17 mouse cellular contexts compared by ENCODE assay signal in the genomic region with DNA sequence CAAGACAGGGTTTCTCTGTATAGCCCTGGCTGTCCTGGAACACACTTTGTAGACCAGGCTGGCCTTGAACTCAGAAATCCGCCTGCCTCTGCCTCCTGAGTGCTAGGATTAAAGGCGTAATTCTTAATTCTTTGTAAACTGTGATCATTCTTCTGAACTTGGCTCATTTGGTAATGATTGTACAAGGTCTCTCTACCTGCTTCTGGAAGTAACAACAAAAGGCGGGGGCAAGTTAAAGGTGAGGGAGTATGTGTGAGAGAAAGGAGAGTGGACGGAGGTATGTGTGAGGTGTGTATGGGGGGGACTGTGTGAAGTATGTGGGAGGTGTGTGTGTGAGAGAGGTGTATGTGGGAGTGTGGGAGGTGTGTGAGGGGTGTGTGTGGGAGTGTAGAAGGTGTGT. TPM values are rescaled to one million over a fixed set of nuclear protein-coding genes. Genes with fewer than 3 reads are reported as not detected.
"Had no signal": no experiment of that assay in that cellular context is flagged by ENCODE, and none has a peak within 500 bp of the region (broad histone marks: within the 10 kb centered on the region; RNA-seq: fewer than 3 reads in every experiment).

No protein-coding gene starts in this region.

- H3K4me3 ChIP-seq: lung, embryonic 15.5 days; megakaryocyte, embryonic 14.5 days; midbrain, embryonic 13.5 days; midbrain, embryonic 15.5 days; neural tube, embryonic 12.5 days; stomach, embryonic 15.5 days had no signal

- H3K4me2 ChIP-seq: lung, embryonic 15.5 days; midbrain, embryonic 11.5 days; midbrain, embryonic 13.5 days; midbrain, embryonic 15.5 days; neural tube, embryonic 12.5 days; stomach, embryonic 15.5 days had no signal

- H3K9ac ChIP-seq: liver, postnatal 0 days; lung, embryonic 15.5 days; midbrain, embryonic 13.5 days; midbrain, embryonic 15.5 days; neural tube, embryonic 12.5 days; stomach, embryonic 15.5 days had no signal

- ATAC-seq: liver, postnatal 0 days; lung, postnatal 0 days; midbrain, embryonic 13.5 days; midbrain, embryonic 15.5 days had no signal

- H3K9me3 ChIP-seq: lung, embryonic 15.5 days; megakaryocyte, embryonic 14.5 days; midbrain, embryonic 13.5 days; midbrain, embryonic 15.5 days; neural tube, embryonic 12.5 days; stomach, embryonic 15.5 days had no signal

- H3K4me1 ChIP-seq: lung, embryonic 15.5 days; megakaryocyte, embryonic 14.5 days; midbrain, embryonic 13.5 days; midbrain, embryonic 15.5 days; neural tube, embryonic 12.5 days; stomach, embryonic 15.5 days had no signal

- H3K27me3 ChIP-seq: lung, embryonic 15.5 days; midbrain, embryonic 13.5 days; midbrain, embryonic 15.5 days; neural tube, embryonic 12.5 days; stomach, embryonic 15.5 days had no signal

- DNase-seq: liver, postnatal 0 days; lung, adult 2 months; lung, postnatal 14 days; lung, postnatal 36 days; right cerebral cortex, postnatal 14 days; thymus, adult 2 months; thymus, postnatal 25 days; thymus, postnatal 4 days had no signal

- H3K27ac ChIP-seq: lung, embryonic 15.5 days; macrophage; midbrain, embryonic 13.5 days; midbrain, embryonic 15.5 days; neural tube, embryonic 12.5 days; stomach, embryonic 15.5 days had no signal

- H3K36me3 ChIP-seq: lung, embryonic 15.5 days; midbrain, embryonic 13.5 days; midbrain, embryonic 15.5 days; neural tube, embryonic 12.5 days; stomach, embryonic 15.5 days had no signal

RNA-seq across cellular contexts. Expression of a gene that starts 45.5 kb away (rescaled TPM):
- polyA plus RNA-seq: macrophage had no signal

RNA-seq across cellular contexts. Expression of a gene that starts 56.6 kb away (rescaled TPM):
- polyA plus RNA-seq: macrophage had no signal
